Mouse (Mus musculus) urinary bladder, postnatal 14 days (tissue): ENCODE data around the gene Ctnnbl1.

Experiments
- DNase-seq: peaks from one replicate; pipeline ENCODE4 v3.0.0; 2021; ENCODE audit warnings: low spot score

Ctnnbl1 gene

GRCm38 (mm10) chr2:157821259-157821658, 84.1 kb downstream of the Ctnnbl1 start:
- no peak for DNase-seq

- no peak for DNase-seq
Measured at GRCm38 (mm10) chr2:157823456-157823855, 86.3 kb downstream of the Ctnnbl1 start.

- DNase-seq = no peak
Measured at GRCm38 (mm10) chr2:157824249-157824648, 87.0 kb downstream of the Ctnnbl1 start.

- DNase-seq = no peak
Measured at GRCm38 (mm10) chr2:157830101-157830500, 92.9 kb downstream of the Ctnnbl1 start.

- no peak for DNase-seq
Measured at GRCm38 (mm10) chr2:157830620-157831354, 93.6 kb downstream of the Ctnnbl1 start.

- no peak for DNase-seq
Measured at GRCm38 (mm10) chr2:157837050-157837449, 99.8 kb downstream of the Ctnnbl1 start.

- no peak for DNase-seq
Measured at GRCm38 (mm10) chr2:157838206-157838923, 101.2 kb downstream of the Ctnnbl1 start.

GRCm38 (mm10) chr2:157840641-157841078, 103.5 kb downstream of the Ctnnbl1 start:
- DNase-seq = no peak

- no peak for DNase-seq
Measured at GRCm38 (mm10) chr2:157841121-157841520, 103.9 kb downstream of the Ctnnbl1 start.

- no peak for DNase-seq
Measured at GRCm38 (mm10) chr2:157844746-157845145, 107.5 kb downstream of the Ctnnbl1 start.

- DNase-seq = no peak
Measured at GRCm38 (mm10) chr2:157845831-157846230, 108.6 kb downstream of the Ctnnbl1 start.

GRCm38 (mm10) chr2:157853135-157853534, 115.9 kb downstream of the Ctnnbl1 start:
- no peak for DNase-seq

GRCm38 (mm10) chr2:157855814-157856213, 118.6 kb downstream of the Ctnnbl1 start:
- no peak for DNase-seq

- DNase-seq = no peak
Measured at GRCm38 (mm10) chr2:157857496-157857895, 120.3 kb downstream of the Ctnnbl1 start.

GRCm38 (mm10) chr2:157858317-157858716, 121.1 kb downstream of the Ctnnbl1 start:
- no peak for DNase-seq

GRCm38 (mm10) chr2:157859046-157859701, 122.0 kb downstream of the Ctnnbl1 start:
- no peak for DNase-seq

- DNase-seq = no peak
Measured at GRCm38 (mm10) chr2:157861273-157861944, 124.2 kb downstream of the Ctnnbl1 start.

- DNase-seq = no peak
Measured at GRCm38 (mm10) chr2:157862306-157862705, 125.1 kb downstream of the Ctnnbl1 start.

- no peak for DNase-seq
Measured at GRCm38 (mm10) chr2:157867126-157867525, 129.9 kb downstream of the Ctnnbl1 start.

- DNase-seq = no peak
Measured at GRCm38 (mm10) chr2:157870247-157870646, 133.0 kb downstream of the Ctnnbl1 start.

- peak; percentile 6 for DNase-seq
Measured at GRCm38 (mm10) chr2:157873223-157873622, 136.0 kb downstream of the Ctnnbl1 start.

- no peak for DNase-seq
Measured at GRCm38 (mm10) chr2:157873691-157874090, 136.5 kb downstream of the Ctnnbl1 start.
